Mouse (Mus musculus): ENCODE data around the gene Rpl3.

- TF ChIP-seq CTCF (IDR thresholded peaks at IDR 0.05; ENCODE audit: borderline replicate concordance, extremely low read depth, insufficient read depth, insufficient read length): no peak
- TF ChIP-seq POLR2A (IDR thresholded peaks at IDR 0.05; ENCODE audit: borderline replicate concordance, extremely low read depth, insufficient read depth, insufficient read length, poor library complexity, severe bottlenecking): no peak
These were observed 56.8 kb downstream of the Rpl3 start for GRCm38 (mm10) chr15:80034913-80035312.

All from brain, embryonic 14.5 days (tissue).